Mouse (Mus musculus) ES-E14 (cell line): Measurements from ENCODE around the gene Dab2. TPM values are rescaled to one million over a fixed set of nuclear protein-coding genes. Genes with fewer than 3 reads are reported as not detected.

ENCODE experiments used
- DNase-seq: peaks from one replicate; pipeline ENCODE4 v3.0.0-alpha.2; 2013; ENCODE audit warnings: low read depth, low spot score
- H3K27ac ChIP-seq: 2 replicates; pipeline ENCODE4 v1.5.1; 2012; ENCODE audit warnings: low read depth, mild to moderate bottlenecking, low read length, moderate library complexity, mixed read lengths; ENCODE audit not compliant: poor library complexity, insufficient read depth, severe bottlenecking
- H3K36me3 ChIP-seq: 2 replicates; pipeline ENCODE4 v1.6.1; 2012; ENCODE audit warnings: mild to moderate bottlenecking, low read length, moderate library complexity, mixed read lengths; ENCODE audit not compliant: control insufficient read depth, poor library complexity, insufficient read depth, severe bottlenecking
- H3K4me1 ChIP-seq, 2 experiments: fragments of 150-350 bp in 1 of 2; sonication (generic) in 1 of 2; 2 replicates each; pipeline ENCODE4 v1.6.1; 2012; ENCODE audit warnings: low read length in 2 of 2, mild to moderate bottlenecking in 1 of 2, mixed read lengths in 1 of 2; ENCODE audit not compliant: control insufficient read depth in 2 of 2, insufficient read depth in 2 of 2, poor library complexity in 1 of 2
- H3K4me3 ChIP-seq, 2 experiments: fragments of 150-350 bp in 1 of 2; sonication (generic) in 1 of 2; 2 replicates each; pipeline ENCODE4 v1.5.1; 2012; ENCODE audit warnings: low read length in 2 of 2, low read depth in 1 of 2, mild to moderate bottlenecking in 1 of 2, mixed read lengths in 1 of 2; ENCODE audit not compliant: insufficient read depth in 1 of 2, poor library complexity in 1 of 2, severe bottlenecking in 1 of 2
- H3K9ac ChIP-seq: 2 replicates; pipeline ENCODE4 v1.6.1; 2012; ENCODE audit warnings: low read depth, mild to moderate bottlenecking, low read length, mixed read lengths; ENCODE audit not compliant: poor library complexity, insufficient read depth, severe bottlenecking
- H3K9me3 ChIP-seq: fragments of 150-350 bp; sonication (generic); 2 replicates; pipeline ENCODE4 v1.6.1; 2012; ENCODE audit warnings: low read depth, mild to moderate bottlenecking, low read length; ENCODE audit not compliant: control insufficient read depth, insufficient read depth
- CHD2 ChIP-seq: IDR thresholded peaks from 2 replicates; pipeline ENCODE4 v1.6.1; 2014; ENCODE audit warnings: mild to moderate bottlenecking, low read depth, low read length, inconsistent platforms
- HCFC1 ChIP-seq: IDR thresholded peaks from 2 replicates; pipeline ENCODE4 v1.6.1; 2012; ENCODE audit warnings: low read length, inconsistent platforms, borderline replicate concordance; ENCODE audit not compliant: insufficient read depth
- MAFK ChIP-seq: IDR thresholded peaks from 2 replicates; pipeline ENCODE4 v1.6.1; 2014; ENCODE audit warnings: mild to moderate bottlenecking, low read depth, low read length, inconsistent platforms; ENCODE audit not compliant: insufficient read depth
- ZC3H11A ChIP-seq: IDR thresholded peaks from 2 replicates; pipeline ENCODE4 v1.6.1; 2012; ENCODE audit warnings: low read depth, mild to moderate bottlenecking, inconsistent platforms, low read length, borderline replicate concordance
- ZNF384 ChIP-seq: IDR thresholded peaks from 2 replicates; pipeline ENCODE4 v1.6.1; 2012; ENCODE audit warnings: low read depth, low read length, inconsistent platforms
- in situ Hi-C, 2 experiments: fragments of 600-800 bp; cut with MboI; formaldehyde crosslinking; loops; one replicate each; pipeline ENCODE4 v1.15.1; 2025; ENCODE audit warnings: low sequenced_read_pairs in 2 of 2, inconsistent platforms in 1 of 2; ENCODE audit not compliant: unreplicated experiment in 2 of 2
- total RNA-seq: library from RNA; depleted of rRNA; stranded (reverse); fragments of 300-350 nt; gene quantifications from 2 replicates; pipeline ENCODE4 v1.2.3, GENCODE M21; 2012

The Dab2 gene
- total RNA-seq, 1 experiment, result 11.5 TPM

GRCm38 (mm10) chr15:6260741-6261430 lies 38.7 kb upstream of the Dab2 start:
- in situ Hi-C loops, result no loop called here
- Histone ChIP-seq H3K4me1 (peaks cover 0 to 3% of the 10 kb centered on the region in 2 experiments; a peak in 1 of 4 replicates), H3K9me3 (no peaks in the 10 kb centered on the region), H3K36me3 (no peaks in the 10 kb centered on the region), H3K4me3 (no peak overlapping the region), H3K27ac (no peak overlapping the region), H3K9ac (no peak overlapping the region)
- DNase-seq, result no peak
- TF ChIP-seq HCFC1 (no peak), MAFK (no peak), CHD2 (no peak), ZC3H11A (no peak), ZNF384 (no peak)

GRCm38 (mm10) chr15:6267147-6267758 lies 32.3 kb upstream of the Dab2 start:
- no peak overlapping the region for H3K27ac ChIP-seq
- no peak for TF ChIP-seq CHD2
- no peak for TF ChIP-seq MAFK
- TF ChIP-seq HCFC1, result no peak
- TF ChIP-seq ZC3H11A, result no peak
- TF ChIP-seq ZNF384, result no peak
- no peak for DNase-seq
- no peak overlapping the region for H3K9ac ChIP-seq
- H3K4me3 ChIP-seq, result no peak overlapping the region
- no peaks in the 10 kb centered on the region for H3K4me1 ChIP-seq
- no peaks in the 10 kb centered on the region for H3K36me3 ChIP-seq
- H3K9me3 ChIP-seq, result no peaks in the 10 kb centered on the region
- in situ Hi-C loops, result no loop called here

GRCm38 (mm10) chr15:6278606-6279468 lies 20.8 kb upstream of the Dab2 start:
- TF ChIP-seq ZC3H11A, result no peak
- no peak for TF ChIP-seq MAFK
- no peak for TF ChIP-seq HCFC1
- TF ChIP-seq ZNF384, result no peak
- no peak for TF ChIP-seq CHD2
- no peak for DNase-seq
- H3K9ac ChIP-seq, result no peak overlapping the region
- H3K27ac ChIP-seq, result no peak overlapping the region
- no peaks in the 10 kb centered on the region for H3K36me3 ChIP-seq
- no peaks in the 10 kb centered on the region for H3K9me3 ChIP-seq
- H3K4me1 ChIP-seq, result no peaks in the 10 kb centered on the region
- H3K4me3 ChIP-seq, result no peak overlapping the region
- in situ Hi-C loops, result no loop called here

- DNase-seq, result no peak
- no peaks in the 10 kb centered on the region for H3K36me3 ChIP-seq
- no peaks in the 10 kb centered on the region for H3K9me3 ChIP-seq
- TF ChIP-seq CHD2, result no peak
- no peak for TF ChIP-seq ZNF384
- no peak for TF ChIP-seq HCFC1
- TF ChIP-seq MAFK, result no peak
- no peak for TF ChIP-seq ZC3H11A
- in situ Hi-C loops, result no loop called here
- no peak overlapping the region for H3K27ac ChIP-seq
- H3K4me1 ChIP-seq, result no peaks in the 10 kb centered on the region
- no peak overlapping the region for H3K9ac ChIP-seq
- no peak overlapping the region for H3K4me3 ChIP-seq
Observed at GRCm38 (mm10) chr15:6280021-6280451, 19.6 kb upstream of the Dab2 start.
